Mouse (Mus musculus): ENCODE measurements around the gene Gm21762. TPM values are rescaled to one million over a fixed set of nuclear protein-coding genes. Genes with fewer than 3 reads are reported as not detected.
"Not testable (repeated sequence)": the region's sequence is repeated elsewhere in the genome, so short reads cannot be mapped to it uniquely, and the experiment has no call there.

Gm21762 gene
- polyA plus RNA-seq (2015; fragmentation: Nextera tagmentation; extraction: Ambion mirVana): not detected in 2 replicates

DNA sequence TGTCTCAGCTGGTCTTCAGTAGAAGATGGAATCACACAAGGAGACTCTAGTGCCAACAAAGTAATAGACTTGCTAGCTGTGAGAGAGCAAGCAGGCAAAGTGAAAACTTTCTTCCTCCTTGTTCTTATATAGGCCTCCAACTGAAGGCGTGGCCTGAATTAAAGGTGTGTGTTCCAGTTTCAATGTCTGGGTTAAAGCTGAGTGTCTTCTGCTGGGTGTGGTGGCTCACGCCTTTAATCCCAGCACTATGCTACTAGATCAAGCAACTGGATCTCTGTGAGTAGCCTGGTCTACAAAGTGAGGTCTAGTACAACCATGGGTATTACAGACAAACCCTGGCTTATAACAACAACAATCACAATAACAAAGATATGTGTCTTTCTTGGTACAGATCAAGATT, at the start of gene Gm21762:
TSS of gene Gm21762 (minus strand) at position 101 of the 400 bp plus-strand sequence.
- WGBS: no CpG with 5 or more reads among the region's 2 CpGs
- H3K27ac ChIP-seq (replicated peaks); H3K4me2 ChIP-seq; H3K9ac ChIP-seq; H3K27me3 ChIP-seq (replicated peaks); H3K36me3 ChIP-seq; H3K9me3 ChIP-seq; H3K4me3 ChIP-seq; H3K4me1 ChIP-seq; ATAC-seq (ENCODE audit: extremely low read depth, insufficient number of reproducible peaks, low FRiP score, low TSS enrichment): not testable (repeated sequence)

DNA sequence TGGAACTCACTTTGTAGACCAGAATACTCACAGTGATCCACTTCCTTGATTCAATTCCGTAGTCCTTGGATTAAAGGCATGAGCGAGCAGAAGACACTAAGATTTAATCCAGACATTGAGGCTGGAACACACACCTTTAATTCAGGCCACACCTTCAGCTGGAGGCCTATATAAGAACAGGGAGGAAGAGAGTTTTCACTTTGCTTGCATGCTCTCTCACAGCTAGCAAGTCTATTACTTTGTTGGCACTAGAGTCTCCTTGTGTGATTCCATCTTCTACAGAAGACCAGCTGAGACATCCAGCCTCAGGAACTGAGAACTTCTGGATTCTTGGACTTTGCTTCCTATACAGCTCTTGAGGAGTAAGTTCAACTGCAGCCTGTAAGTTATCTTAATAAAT, 47.1 kb upstream of the Gm21762 start, which contains the start of gene AF067061:
TSS of gene AF067061 (plus strand) at position 245 of the 400 bp plus-strand sequence.
- 74% methylated on average over 2 of the region's 2 CpGs for WGBS
- H3K27me3 ChIP-seq (replicated peaks); H3K36me3 ChIP-seq; H3K4me1 ChIP-seq; H3K4me3 ChIP-seq; H3K27ac ChIP-seq (replicated peaks); H3K4me2 ChIP-seq; H3K9me3 ChIP-seq; H3K9ac ChIP-seq; ATAC-seq (ENCODE audit: extremely low read depth, insufficient number of reproducible peaks, low FRiP score, low TSS enrichment): not testable (repeated sequence)

DNA sequence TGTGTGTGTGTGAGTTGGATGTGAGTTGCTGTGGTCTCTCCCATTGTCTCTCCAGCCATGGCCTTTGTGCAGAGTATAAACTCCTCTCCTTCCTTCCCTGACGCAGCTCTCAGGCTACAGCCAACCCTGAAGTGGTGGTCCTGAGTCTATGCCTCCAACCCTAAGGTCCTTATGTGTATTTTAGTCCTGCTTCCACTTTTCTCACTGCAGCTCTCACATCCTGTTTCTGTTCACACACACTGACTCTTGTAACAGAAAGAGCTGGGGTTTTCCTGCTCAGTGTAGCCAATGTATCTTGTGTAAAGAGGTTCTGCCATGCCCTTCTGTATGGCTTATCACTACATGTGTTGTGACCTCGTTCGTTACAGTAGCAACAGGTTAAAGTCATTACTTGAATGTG, 44.0 kb upstream of the Gm21762 start:
- H3K27ac ChIP-seq (replicated peaks); H3K27me3 ChIP-seq (replicated peaks); H3K9ac ChIP-seq; H3K9me3 ChIP-seq; H3K4me3 ChIP-seq; H3K36me3 ChIP-seq; ATAC-seq (ENCODE audit: extremely low read depth, insufficient number of reproducible peaks, low FRiP score, low TSS enrichment); H3K4me1 ChIP-seq; H3K4me2 ChIP-seq: not testable (repeated sequence)
- WGBS: 58% methylated on average over 3 of the region's 3 CpGs

DNA sequence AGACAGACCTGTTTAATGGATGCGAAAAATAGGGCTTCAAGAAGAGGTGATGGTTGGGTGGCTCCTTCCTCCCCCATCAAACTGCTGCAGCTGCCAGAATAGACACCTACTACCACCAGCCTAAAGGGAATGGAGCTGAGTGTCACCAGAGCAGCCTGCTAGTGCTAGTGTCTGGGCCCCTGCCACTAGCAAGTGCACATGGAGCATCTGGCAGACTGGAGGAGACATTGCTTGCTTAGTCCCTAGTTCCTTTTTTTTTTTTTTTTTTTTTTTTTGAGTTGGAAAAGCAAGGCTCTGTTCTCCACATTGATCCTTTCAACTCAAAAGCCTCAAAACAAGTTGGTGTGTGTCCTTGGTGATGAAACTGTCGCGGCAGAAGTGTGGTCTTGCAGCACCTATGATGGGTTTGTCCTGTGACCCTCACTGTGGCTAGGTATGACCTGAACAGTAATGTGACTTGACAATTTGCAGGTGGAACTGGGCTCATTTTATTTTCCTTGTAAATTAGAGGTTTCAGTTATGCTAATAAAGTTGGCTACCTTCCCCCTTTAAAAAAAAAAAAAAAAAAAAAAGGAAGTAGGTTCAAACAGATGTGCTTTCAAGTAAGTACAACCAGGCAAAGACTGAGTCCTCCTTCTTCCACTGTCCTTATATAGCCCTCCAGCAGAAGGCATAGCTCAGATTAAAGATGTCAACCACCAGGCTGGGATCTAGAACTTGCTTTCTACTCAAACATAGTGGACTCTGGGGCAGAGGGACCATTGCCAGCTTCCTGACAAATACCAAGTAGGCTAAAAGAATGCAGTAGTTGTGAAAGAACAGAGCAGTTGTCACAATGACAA, 43.3 kb upstream of the Gm21762 start:
- WGBS: 71% methylated on average over 3 of the region's 3 CpGs
- not testable (repeated sequence) for H3K4me3 ChIP-seq; H3K9ac ChIP-seq; H3K36me3 ChIP-seq; H3K4me2 ChIP-seq; H3K9me3 ChIP-seq; H3K27ac ChIP-seq (replicated peaks); H3K27me3 ChIP-seq (replicated peaks); H3K4me1 ChIP-seq; ATAC-seq (ENCODE audit: extremely low read depth, insufficient number of reproducible peaks, low FRiP score, low TSS enrichment)

DNA sequence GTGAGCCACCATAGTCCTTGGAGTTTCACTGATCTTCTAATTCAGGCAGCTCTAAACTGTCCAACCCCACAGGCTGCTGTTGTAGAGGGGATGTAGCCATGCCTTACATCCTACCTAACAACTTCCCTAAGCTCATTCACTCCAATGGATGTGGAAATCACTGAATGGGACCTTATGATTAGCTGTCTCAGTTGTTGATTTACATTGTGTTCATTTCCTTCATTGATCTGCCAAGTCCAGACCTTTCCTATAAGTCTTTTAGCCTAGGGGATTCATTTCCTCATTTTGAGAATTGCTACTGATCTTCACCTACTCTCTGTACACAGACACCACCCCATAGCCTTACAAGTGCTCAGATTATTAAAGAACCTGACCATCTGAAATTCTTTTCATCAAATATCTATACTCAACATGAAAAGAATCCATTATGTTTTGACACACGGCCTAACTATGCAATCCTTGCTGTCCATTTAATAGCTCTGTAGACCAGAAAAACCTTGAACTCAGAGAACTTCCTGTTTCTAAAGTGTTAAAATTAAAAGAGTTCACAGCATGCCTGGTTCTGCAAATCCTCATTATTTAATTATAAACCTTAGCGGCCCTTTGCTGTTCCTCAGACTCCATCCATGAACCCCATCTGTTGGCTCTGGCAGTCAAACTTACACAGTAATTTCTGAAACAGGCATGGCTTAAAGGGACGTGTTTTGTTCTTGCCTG, 35.6 kb upstream of the Gm21762 start:
- H3K9ac ChIP-seq; H3K4me1 ChIP-seq; H3K9me3 ChIP-seq; ATAC-seq (ENCODE audit: extremely low read depth, insufficient number of reproducible peaks, low FRiP score, low TSS enrichment); H3K27me3 ChIP-seq (replicated peaks); H3K4me2 ChIP-seq; H3K4me3 ChIP-seq; H3K27ac ChIP-seq (replicated peaks); H3K36me3 ChIP-seq: not testable (repeated sequence)
- 66% methylated on average over 2 of the region's 3 CpGs for WGBS

DNA sequence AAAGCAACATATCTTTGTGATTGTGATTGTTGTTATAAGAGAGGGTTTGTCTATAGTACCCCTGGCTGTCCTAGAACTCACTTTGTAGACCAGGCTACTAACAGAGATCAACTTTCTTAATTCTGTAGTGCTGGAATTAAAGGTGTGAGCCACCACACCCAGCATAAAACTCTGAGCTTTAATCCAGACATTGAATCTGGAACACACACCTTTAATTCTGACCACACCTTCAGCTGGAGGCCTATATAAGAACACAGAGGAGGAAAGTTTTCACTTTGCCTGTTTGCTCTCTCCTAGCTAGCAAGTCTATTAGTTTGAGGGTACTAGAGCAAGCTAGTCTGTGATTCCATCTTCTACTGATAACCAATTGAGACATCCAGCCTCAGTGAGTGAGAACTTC, 23.1 kb upstream of the Gm21762 start, which contains the start of gene Gm21731:
TSS of gene Gm21731 (plus strand) at position 301 of the 400 bp plus-strand sequence.
- H3K27ac ChIP-seq (replicated peaks); H3K9ac ChIP-seq; H3K36me3 ChIP-seq; H3K4me1 ChIP-seq; H3K27me3 ChIP-seq (replicated peaks); H3K4me2 ChIP-seq; H3K4me3 ChIP-seq; H3K9me3 ChIP-seq; ATAC-seq (ENCODE audit: extremely low read depth, insufficient number of reproducible peaks, low FRiP score, low TSS enrichment): not testable (repeated sequence)

DNA sequence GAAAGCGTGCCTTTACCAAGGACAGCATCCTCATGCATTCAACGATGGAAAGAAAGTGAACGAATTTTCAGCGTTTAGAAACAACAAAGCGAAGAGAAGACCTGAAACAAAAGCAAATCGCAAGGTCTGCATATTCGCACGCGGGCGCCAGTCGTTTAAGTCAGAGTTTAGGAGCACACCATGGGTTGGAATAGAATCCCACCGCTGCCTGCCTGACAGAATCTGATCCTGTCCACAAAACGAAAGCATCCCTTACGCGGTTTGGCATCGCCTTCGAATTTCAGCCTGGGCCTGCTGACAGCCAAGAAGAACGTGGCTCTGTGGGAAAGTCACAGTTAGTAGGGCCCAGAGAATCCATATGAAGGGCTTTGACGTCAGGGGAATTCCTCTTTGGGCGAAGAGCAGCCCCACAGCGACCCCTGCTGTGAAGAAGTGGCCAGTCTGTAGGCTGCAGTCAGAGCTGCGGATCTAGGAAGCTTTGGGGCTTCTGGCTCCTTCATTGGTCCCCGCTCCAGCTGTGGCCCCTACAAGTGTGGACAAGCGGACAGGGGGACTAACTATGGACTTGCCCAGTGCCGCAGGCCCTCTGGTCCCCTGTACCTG, 16.8 kb upstream of the Gm21762 start:
- H3K4me3 ChIP-seq; H3K9ac ChIP-seq; H3K4me1 ChIP-seq; H3K36me3 ChIP-seq; H3K4me2 ChIP-seq; ATAC-seq (ENCODE audit: extremely low read depth, insufficient number of reproducible peaks, low FRiP score, low TSS enrichment); H3K27me3 ChIP-seq (replicated peaks); H3K9me3 ChIP-seq; H3K27ac ChIP-seq (replicated peaks): not testable (repeated sequence)
- WGBS: 69% methylated on average over 13 of the region's 25 CpGs

DNA sequence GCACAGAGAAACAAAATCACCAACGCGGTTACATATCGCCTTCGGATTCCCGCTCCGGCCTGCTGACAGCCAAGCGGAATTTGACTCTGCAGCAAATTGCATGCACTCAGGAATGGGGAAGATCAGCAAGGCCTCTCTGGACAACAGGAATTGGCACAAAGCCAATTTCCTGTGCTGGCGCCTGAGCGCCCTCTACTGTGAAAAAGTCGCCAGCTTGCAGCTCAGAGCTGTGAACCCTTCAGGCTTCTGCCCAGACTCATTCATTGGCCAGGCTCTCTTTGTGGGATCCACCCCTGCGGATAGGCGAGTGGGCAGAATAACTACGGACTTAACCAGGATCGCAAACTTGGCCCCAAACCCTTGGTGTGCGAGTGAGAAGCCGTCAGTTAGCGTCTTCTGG, 16.1 kb upstream of the Gm21762 start:
- not testable (repeated sequence) for H3K27me3 ChIP-seq (replicated peaks); H3K4me2 ChIP-seq; H3K36me3 ChIP-seq; H3K9me3 ChIP-seq; H3K27ac ChIP-seq (replicated peaks); H3K4me1 ChIP-seq; H3K9ac ChIP-seq; H3K4me3 ChIP-seq
- 0 out of 2 replicates have a peak, but pooled peaks have one; percentile 25 for ATAC-seq (ENCODE audit: extremely low read depth, insufficient number of reproducible peaks, low FRiP score, low TSS enrichment)
- WGBS: 88% methylated on average over 17 of the region's 17 CpGs

DNA sequence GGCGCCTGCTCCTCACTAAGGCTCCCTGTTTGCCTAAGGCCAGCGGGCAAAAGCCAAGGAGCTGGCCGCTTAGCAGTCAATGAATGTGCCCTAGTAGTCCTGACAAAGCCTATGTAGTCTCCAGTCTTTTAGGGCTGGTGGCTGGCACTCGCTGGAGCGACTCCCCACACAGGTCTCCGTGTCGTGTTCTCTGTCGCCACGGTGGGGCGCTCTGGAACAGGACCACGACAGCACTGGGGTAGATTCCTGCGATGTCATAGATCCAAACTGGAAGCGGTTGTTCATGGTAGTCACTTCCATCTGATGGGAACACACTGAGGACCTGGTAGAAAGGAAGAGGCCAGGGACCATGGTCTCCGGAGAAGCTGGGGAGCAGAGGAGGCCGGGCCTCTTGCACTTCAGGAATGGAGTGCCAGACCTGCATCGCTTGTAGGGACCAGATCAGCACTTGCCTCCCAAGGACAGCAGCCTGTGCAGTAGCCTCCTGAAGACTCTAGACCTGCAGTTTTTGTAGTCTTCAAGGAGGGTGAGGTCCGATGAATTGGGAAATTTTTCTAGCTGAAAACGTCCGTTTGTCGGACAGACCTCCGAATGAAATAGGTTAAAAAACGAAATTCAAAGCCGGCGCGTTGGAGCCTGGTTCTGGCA, 7.4 kb upstream of the Gm21762 start:
- not testable (repeated sequence) for ATAC-seq (ENCODE audit: extremely low read depth, insufficient number of reproducible peaks, low FRiP score, low TSS enrichment); H3K4me3 ChIP-seq; H3K4me2 ChIP-seq; H3K36me3 ChIP-seq; H3K27me3 ChIP-seq (replicated peaks); H3K4me1 ChIP-seq; H3K9ac ChIP-seq; H3K27ac ChIP-seq (replicated peaks); H3K9me3 ChIP-seq
- 88% methylated on average over 16 of the region's 25 CpGs for WGBS

DNA sequence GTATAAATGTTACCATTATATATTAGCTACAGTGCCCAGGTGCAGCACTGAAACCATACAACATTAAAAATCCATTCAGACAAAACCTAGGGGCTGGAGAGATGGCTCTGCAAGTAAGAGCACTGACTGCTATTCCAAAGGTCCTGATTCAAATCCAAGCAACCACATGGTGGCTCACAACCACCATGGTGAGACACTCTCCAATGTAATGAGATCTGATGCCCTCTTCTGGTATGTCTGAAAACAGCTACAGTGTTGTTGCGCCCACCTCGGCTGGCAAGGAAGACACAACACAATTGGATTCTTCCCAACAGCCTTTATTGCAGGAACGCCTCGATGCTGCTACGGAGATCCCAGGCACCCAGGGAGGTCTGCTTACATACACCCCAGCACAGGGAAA, 5.2 kb upstream of the Gm21762 start:
- H3K9me3 ChIP-seq; H3K4me2 ChIP-seq; H3K4me3 ChIP-seq; H3K27me3 ChIP-seq (replicated peaks); H3K4me1 ChIP-seq; ATAC-seq (ENCODE audit: extremely low read depth, insufficient number of reproducible peaks, low FRiP score, low TSS enrichment); H3K36me3 ChIP-seq; H3K27ac ChIP-seq (replicated peaks); H3K9ac ChIP-seq: not testable (repeated sequence)
- 59% methylated on average over 5 of the region's 5 CpGs for WGBS

DNA sequence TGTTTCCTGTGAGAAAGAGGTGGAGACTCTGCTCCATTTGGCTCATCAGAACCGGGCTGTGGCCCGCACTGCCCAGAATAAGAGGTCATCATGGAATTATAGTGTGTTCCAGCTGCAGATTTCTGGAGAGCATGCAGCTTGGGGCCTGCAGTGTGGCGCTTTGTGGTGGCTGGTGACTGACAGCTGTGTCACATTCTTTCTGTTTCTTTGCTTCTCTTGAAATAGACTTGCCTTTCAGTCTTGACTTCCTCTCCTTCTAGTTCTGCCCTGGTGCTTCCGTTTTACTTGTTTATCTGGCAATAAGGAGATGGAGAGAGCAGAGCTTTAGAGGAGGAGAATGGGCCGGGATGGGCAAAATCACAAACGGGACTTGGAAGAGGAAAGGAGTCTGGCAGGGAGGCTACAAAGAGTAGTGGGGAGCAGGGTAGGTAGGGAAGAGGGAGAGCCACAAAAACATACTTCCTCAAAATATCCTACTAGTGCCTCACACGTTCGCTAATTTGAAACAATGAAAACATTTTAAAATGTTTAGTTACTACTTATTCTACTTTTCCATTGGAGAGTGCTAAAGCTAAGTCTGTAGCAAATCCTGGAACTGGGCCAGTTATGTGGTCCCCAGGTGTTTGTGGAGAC, 19.4 kb downstream of the Gm21762 start:
- not testable (repeated sequence) for H3K9ac ChIP-seq; H3K27ac ChIP-seq (replicated peaks)
- WGBS: 63% methylated on average over 7 of the region's 8 CpGs

More for the DNA sequence above, 19.4 kb downstream of the Gm21762 start:
- not testable (repeated sequence) for H3K4me3 ChIP-seq; ATAC-seq (ENCODE audit: extremely low read depth, insufficient number of reproducible peaks, low FRiP score, low TSS enrichment); H3K27me3 ChIP-seq (replicated peaks); H3K36me3 ChIP-seq; H3K9me3 ChIP-seq; H3K4me2 ChIP-seq; H3K4me1 ChIP-seq
